Mouse (Mus musculus): ENCODE data around the gene St8sia6.
"Not testable (repeated sequence)": the region's sequence is repeated elsewhere in the genome, so short reads cannot be mapped to it uniquely, and the experiment has no call there.

Gene St8sia6

GRCm38 (mm10) chr2:13793969-13794363 is at the start of gene St8sia6:
Gene St8sia6, minus strand, starts transcription at chr2:13794064.
- DNase-seq (ENCODE audit: extremely low read depth, insufficient read length, low spot score) = no peak

GRCm38 (mm10) chr2:13836310-13836709 is 42.4 kb upstream of the St8sia6 start:
- DNase-seq (ENCODE audit: extremely low read depth, insufficient read length, low spot score) = no peak

- DNase-seq (ENCODE audit: extremely low read depth, insufficient read length, low spot score) = no peak
Measured at GRCm38 (mm10) chr2:13834989-13835388, 41.1 kb upstream of the St8sia6 start.

GRCm38 (mm10) chr2:13816645-13817044 is 22.8 kb upstream of the St8sia6 start:
- DNase-seq (ENCODE audit: extremely low read depth, insufficient read length, low spot score) = no peak

GRCm38 (mm10) chr2:13808593-13808992 is 14.7 kb upstream of the St8sia6 start:
- DNase-seq (ENCODE audit: extremely low read depth, insufficient read length, low spot score) = no peak

- no peak for DNase-seq (ENCODE audit: extremely low read depth, insufficient read length, low spot score)
Measured at GRCm38 (mm10) chr2:13808008-13808407, 14.1 kb upstream of the St8sia6 start.

GRCm38 (mm10) chr2:13806120-13806519 is 12.3 kb upstream of the St8sia6 start:
- no peak for DNase-seq (ENCODE audit: extremely low read depth, insufficient read length, low spot score)

GRCm38 (mm10) chr2:13800639-13801038 is 6.8 kb upstream of the St8sia6 start:
- no peak for DNase-seq (ENCODE audit: extremely low read depth, insufficient read length, low spot score)

GRCm38 (mm10) chr2:13794446-13794845 is 582 bp upstream of the St8sia6 start:
- no peak for DNase-seq (ENCODE audit: extremely low read depth, insufficient read length, low spot score)

GRCm38 (mm10) chr2:13793054-13793968 is 553 bp downstream of the St8sia6 start:
- DNase-seq (ENCODE audit: extremely low read depth, insufficient read length, low spot score) = no peak

- DNase-seq (ENCODE audit: extremely low read depth, insufficient read length, low spot score) = no peak
Measured at GRCm38 (mm10) chr2:13792256-13793005, 1.4 kb downstream of the St8sia6 start.

GRCm38 (mm10) chr2:13791598-13791997 is 2.3 kb downstream of the St8sia6 start:
- no peak for DNase-seq (ENCODE audit: extremely low read depth, insufficient read length, low spot score)

GRCm38 (mm10) chr2:13789365-13789764 is 4.5 kb downstream of the St8sia6 start:
- no peak for DNase-seq (ENCODE audit: extremely low read depth, insufficient read length, low spot score)

- no peak for DNase-seq (ENCODE audit: extremely low read depth, insufficient read length, low spot score)
Measured at GRCm38 (mm10) chr2:13786577-13787168, 7.2 kb downstream of the St8sia6 start.

- DNase-seq (ENCODE audit: extremely low read depth, insufficient read length, low spot score) = not testable (repeated sequence)
Measured at GRCm38 (mm10) chr2:13785992-13786391, 7.9 kb downstream of the St8sia6 start.

GRCm38 (mm10) chr2:13785247-13785646 is 8.6 kb downstream of the St8sia6 start:
- no peak for DNase-seq (ENCODE audit: extremely low read depth, insufficient read length, low spot score)

- DNase-seq (ENCODE audit: extremely low read depth, insufficient read length, low spot score) = no peak
Measured at GRCm38 (mm10) chr2:13784448-13784847, 9.4 kb downstream of the St8sia6 start.

GRCm38 (mm10) chr2:13777032-13777431 is 16.8 kb downstream of the St8sia6 start:
- DNase-seq (ENCODE audit: extremely low read depth, insufficient read length, low spot score) = no peak

- no peak for DNase-seq (ENCODE audit: extremely low read depth, insufficient read length, low spot score)
Measured at GRCm38 (mm10) chr2:13776453-13776852, 17.4 kb downstream of the St8sia6 start.

GRCm38 (mm10) chr2:13775056-13775455 is 18.8 kb downstream of the St8sia6 start:
- DNase-seq (ENCODE audit: extremely low read depth, insufficient read length, low spot score) = no peak

- DNase-seq (ENCODE audit: extremely low read depth, insufficient read length, low spot score) = no peak
Measured at GRCm38 (mm10) chr2:13768524-13768923, 25.3 kb downstream of the St8sia6 start.

Data from 3134 (cell line).